Mouse (Mus musculus) small intestine, adult 2 months (tissue): ENCODE measurements around the gene Tsc1. TPM values are rescaled to one million over a fixed set of nuclear protein-coding genes. Genes with fewer than 3 reads are reported as not detected.

ENCODE experiments used
- H3K27ac ChIP-seq: fragments of 200-500 bp; 2 replicates; pipeline ENCODE4 v1.5.1; 2012; ENCODE audit warnings: low read depth, low read length, control low read depth, inconsistent platforms; ENCODE audit not compliant: insufficient read depth
- H3K27me3 ChIP-seq: fragments of 200-500 bp; 2 replicates; pipeline ENCODE4 v1.6.1; 2012; ENCODE audit warnings: mild to moderate bottlenecking, moderate library complexity, low read length, inconsistent platforms; ENCODE audit not compliant: control insufficient read depth, insufficient read depth
- H3K36me3 ChIP-seq: fragments of 200-500 bp; 2 replicates; pipeline ENCODE4 v1.6.1; 2012; ENCODE audit warnings: mild to moderate bottlenecking, low read length, control low read depth, inconsistent platforms; ENCODE audit not compliant: control insufficient read depth, insufficient read depth
- H3K4me1 ChIP-seq: fragments of 200-500 bp; 2 replicates; pipeline ENCODE4 v1.6.1; 2012; ENCODE audit warnings: low read length, inconsistent platforms, mixed read lengths; ENCODE audit not compliant: control insufficient read depth, insufficient read depth, insufficient read length
- H3K4me3 ChIP-seq: fragments of 200-500 bp; 2 replicates; pipeline ENCODE4 v1.5.1; 2012; ENCODE audit warnings: low read depth, mild to moderate bottlenecking, control low read depth, inconsistent platforms, low read length, moderate library complexity
- CTCF ChIP-seq: fragments of 200-500 bp; IDR thresholded peaks from 2 replicates; pipeline ENCODE4 v1.5.1; 2012; ENCODE audit warnings: low read depth, mild to moderate bottlenecking, control low read depth, inconsistent platforms, low read length, moderate library complexity, mixed read lengths; ENCODE audit not compliant: insufficient replicate concordance, insufficient read length; ENCODE audit errors: extremely low read depth
- POLR2A ChIP-seq: fragments of 200-500 bp; IDR thresholded peaks from 2 replicates; pipeline ENCODE4 v1.6.1; 2012; ENCODE audit warnings: low read depth, mild to moderate bottlenecking, control low read depth, inconsistent platforms, low read length, moderate library complexity
- WGBS: fragments of 180-500 bp; shearing (Covaris S2); methylation state at CpG from one replicate; pipeline ENCODE4 v1.1.7; 2018; 5-methylcytosine and 5-hydroxymethylcytosine counted together
- polyA plus RNA-seq: library from polyadenylated mRNA; depleted of rRNA; stranded (reverse); fragments of >200 nt; gene quantifications from 2 replicates; pipeline ENCODE4 v1.2.3, GENCODE M21; 2012

Tsc1 gene
- polyA plus RNA-seq, 1 experiment, result 7.0 TPM

- H3K4me3 ChIP-seq, result no peak overlapping the region
- no peaks in the 10 kb centered on the region; the same call in 1 of the 2 replicates for H3K4me1 ChIP-seq
- WGBS, result 50% methylated on average over 10 of the region's 10 CpGs
- TF ChIP-seq POLR2A, result no peak
- no peak for TF ChIP-seq CTCF
- H3K36me3 ChIP-seq, result no peaks in the 10 kb centered on the region
- H3K27ac ChIP-seq, result no peak overlapping the region
- no peaks in the 10 kb centered on the region for H3K27me3 ChIP-seq
These were observed 33.5 kb upstream of the Tsc1 start for GRCm38 (mm10) chr2:28607341-28608165.

GRCm38 (mm10) chr2:28609851-28610250 is 31.2 kb upstream of the Tsc1 start:
- no peak for TF ChIP-seq CTCF
- no peak for TF ChIP-seq POLR2A
- no peaks in the 10 kb centered on the region for H3K27me3 ChIP-seq
- H3K36me3 ChIP-seq, result no peaks in the 10 kb centered on the region
- H3K4me1 ChIP-seq, result no peaks in the 10 kb centered on the region; the same call in 1 of the 2 replicates
- 76% methylated on average over 10 of the region's 10 CpGs for WGBS
- no peak overlapping the region for H3K4me3 ChIP-seq
- no peak overlapping the region for H3K27ac ChIP-seq

GRCm38 (mm10) chr2:28610716-28611406 is 30.2 kb upstream of the Tsc1 start:
- Histone ChIP-seq H3K27ac (no peak overlapping the region), H3K4me1 (no peaks in the 10 kb centered on the region; the same call in 1 of the 2 replicates)

DNA sequence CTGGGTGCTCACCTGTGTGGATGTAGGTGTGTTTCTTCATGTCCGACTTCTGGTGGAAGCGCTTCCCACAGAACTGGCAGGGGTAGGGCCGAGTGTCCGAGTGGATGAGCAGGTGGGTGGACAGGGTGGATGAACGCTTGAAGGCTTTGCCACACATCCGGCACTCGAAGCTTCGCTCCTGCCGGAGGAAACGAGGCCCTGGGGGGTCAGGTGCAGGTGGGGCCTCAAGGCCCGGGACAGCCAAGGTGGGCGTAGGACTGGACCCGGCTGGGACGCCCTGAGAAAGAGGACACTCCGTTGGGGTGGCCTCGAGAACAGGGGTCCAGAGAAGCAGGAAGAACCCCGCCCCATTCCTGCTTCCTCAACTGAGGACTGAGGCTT is 29.6 kb upstream of the Tsc1 start:
- no peak overlapping the region for H3K4me3 ChIP-seq
- WGBS, result 80% methylated on average over 17 of the region's 17 CpGs
- no peak overlapping the region for H3K27ac ChIP-seq
- TF ChIP-seq CTCF (no peak), POLR2A (no peak)
- no peaks in the 10 kb centered on the region for H3K36me3 ChIP-seq
- H3K4me1 ChIP-seq, result no peaks in the 10 kb centered on the region; the same call in 1 of the 2 replicates
- no peaks in the 10 kb centered on the region for H3K27me3 ChIP-seq

More at GRCm38 (mm10) chr2:28610716-28611406, 30.2 kb upstream of the Tsc1 start:
- Histone ChIP-seq H3K27me3 (no peaks in the 10 kb centered on the region), H3K4me3 (no peak overlapping the region), H3K36me3 (no peaks in the 10 kb centered on the region)
- TF ChIP-seq POLR2A (no peak), CTCF (no peak)
- 83% methylated on average over 12 of the region's 12 CpGs for WGBS

DNA sequence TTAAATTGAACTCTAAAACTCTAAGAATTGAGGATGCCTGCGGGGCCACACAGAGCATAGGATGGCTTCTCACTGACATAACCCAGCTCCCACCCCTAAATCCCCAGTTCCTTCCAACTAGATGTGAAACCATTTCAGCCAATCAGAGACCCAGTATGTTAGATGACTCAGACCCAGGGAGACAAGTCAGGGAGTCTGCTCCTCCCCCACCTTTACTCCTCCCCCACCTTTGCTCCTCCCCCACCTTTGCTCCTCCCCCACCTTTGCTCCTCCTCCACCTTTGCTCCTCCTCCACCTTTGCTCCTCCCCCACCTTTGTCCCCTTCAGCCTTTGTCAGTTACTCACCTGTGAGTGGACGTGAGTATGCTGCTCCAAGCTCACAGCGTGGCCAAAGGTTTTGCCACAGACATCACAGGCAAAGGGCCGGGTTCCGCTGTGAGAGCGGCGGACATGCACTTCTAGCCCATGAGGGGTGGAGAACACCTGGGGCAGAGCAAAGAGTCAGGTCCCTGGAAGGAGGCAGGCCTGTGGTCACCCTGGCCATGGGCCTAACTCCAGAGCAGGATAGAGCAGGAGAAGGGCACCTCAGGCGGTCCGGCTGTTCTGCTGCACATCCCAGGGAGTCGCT is 28.5 kb upstream of the Tsc1 start:
- no peak overlapping the region for H3K27ac ChIP-seq
- H3K4me1 ChIP-seq, result no peaks in the 10 kb centered on the region
- WGBS, result 79% methylated on average over 10 of the region's 10 CpGs
- no peaks in the 10 kb centered on the region for H3K36me3 ChIP-seq
- TF ChIP-seq POLR2A (no peak), CTCF (no peak)
- H3K27me3 ChIP-seq, result no peaks in the 10 kb centered on the region
- H3K4me3 ChIP-seq, result no peak overlapping the region

GRCm38 (mm10) chr2:28613599-28613998 is 27.4 kb upstream of the Tsc1 start:
- no peak for TF ChIP-seq POLR2A
- TF ChIP-seq CTCF, result no peak
- 89% methylated on average over 10 of the region's 10 CpGs for WGBS
- Histone ChIP-seq H3K27me3 (no peaks in the 10 kb centered on the region), H3K4me1 (no peaks in the 10 kb centered on the region), H3K4me3 (no peak overlapping the region), H3K36me3 (no peaks in the 10 kb centered on the region), H3K27ac (no peak overlapping the region)

GRCm38 (mm10) chr2:28616358-28616757 is 24.7 kb upstream of the Tsc1 start:
- WGBS, result 37% methylated on average over 5 of the region's 5 CpGs
- peaks cover 8% of the 10 kb centered on the region; the same call in 1 of the 2 replicates for H3K27me3 ChIP-seq
- no peak for TF ChIP-seq POLR2A
- peak; percentile 46; the same call in 1 of the 2 replicates for TF ChIP-seq CTCF
- H3K4me3 ChIP-seq, result no peak overlapping the region
- H3K36me3 ChIP-seq, result no peaks in the 10 kb centered on the region
- H3K27ac ChIP-seq, result no peak overlapping the region
- H3K4me1 ChIP-seq, result no peaks in the 10 kb centered on the region
